Mouse (Mus musculus): ENCODE results near the gene Dntt.

DNA sequence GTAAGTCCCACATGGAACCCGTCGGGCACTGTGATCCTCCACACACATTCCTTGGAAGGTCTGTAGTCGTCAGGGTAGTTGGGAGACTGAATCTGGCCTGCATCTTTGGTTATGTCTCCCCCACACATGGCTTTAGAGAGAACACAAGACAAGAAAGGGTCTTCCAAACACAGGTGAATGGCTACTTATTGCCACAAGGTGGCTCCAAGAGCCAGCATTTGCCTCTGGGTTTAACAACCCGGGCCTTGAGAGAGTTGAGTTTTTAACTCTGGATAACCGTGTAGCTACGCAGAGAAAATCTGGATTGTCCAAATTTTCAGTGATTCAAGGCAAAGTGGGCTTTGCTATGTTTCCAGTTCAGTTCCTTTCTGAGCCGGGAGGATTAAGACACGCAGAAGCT is 75.8 kb downstream of the Dntt start:
- peak; percentile 63 for TF ChIP-seq CTCF (IDR thresholded peaks at IDR 0.05; ENCODE audit: low read depth)
- TF ChIP-seq EP300 (IDR thresholded peaks at IDR 0.05; ENCODE audit: low read depth) = no peak
